In genomic region chr12:24952147-24952546, GRCm38 (mm10) we compare ENCODE assay signal across 8 mouse cellular contexts. TPM values are rescaled to one million over a fixed set of nuclear protein-coding genes. Genes with fewer than 3 reads are reported as not detected.
DNase-seq lines count a peak whose midpoint lies in the region; ATAC-seq and TF ChIP-seq lines count a peak whose summit lies in the region.

No protein-coding gene starts in this region.

- H3K4me3 ChIP-seq in hindbrain, embryonic 14.5 days (replicated peaks; ENCODE audit: low read length), result no peak overlapping the region
- no peak overlapping the region for H3K4me3 ChIP-seq in small intestine, adult 2 months (ENCODE audit: low read depth, low read length)

- H3K4me1 ChIP-seq in hindbrain, embryonic 14.5 days (replicated peaks; ENCODE audit: control insufficient read depth, insufficient read depth, low read length), result no peaks in the 10 kb centered on the region
- no peaks in the 10 kb centered on the region for H3K4me1 ChIP-seq in small intestine, adult 2 months (ENCODE audit: control insufficient read depth, insufficient read depth, insufficient read length, low read length)

- no peak for TF ChIP-seq POLR2A in small intestine, adult 2 months (IDR thresholded peaks at IDR 0.05; ENCODE audit: low read depth, low read length)

- H3K9me3 ChIP-seq in hindbrain, embryonic 14.5 days (ENCODE audit: control insufficient read depth, low read length), result no peaks in the 10 kb centered on the region

- H3K27ac ChIP-seq in hindbrain, embryonic 14.5 days, result no peak overlapping the region
- H3K27ac ChIP-seq in small intestine, adult 2 months (ENCODE audit: insufficient read depth, low read depth, low read length), result no peak overlapping the region

- WGBS in hindbrain, embryonic 14.5 days, result 54% methylated on average over 6 of the region's 6 CpGs
- WGBS in small intestine, adult 2 months, result 24% methylated on average over 6 of the region's 6 CpGs

- intact Hi-C loops in left cerebral cortex, postnatal 25 days (cut with DNase I), result loop anchor here (1.0 kb wide), 1 partner anchor 242 kb away; no protein-coding TSS in a partner anchor

- DNase-seq in gastrocnemius, postnatal 10 days, result peak; percentile 56
- no peak for DNase-seq in gastrocnemius, postnatal 25 days
- DNase-seq in adipocyte (ENCODE audit: low spot score), result peak; percentile 79
- peak; percentile 46 for DNase-seq in embryo, embryonic 11.5 days (ENCODE audit: low read depth, low spot score)
- peak; percentile 79 for DNase-seq in hindbrain, embryonic 14.5 days (ENCODE audit: low spot score)
- peak; percentile 47 to 60 for DNase-seq in left cerebral cortex, postnatal 25 days (ENCODE audit: low spot score in 2 of 2)
- DNase-seq in mesoderm, embryonic 11.5 days (ENCODE audit: low read depth, low spot score), result peak; percentile 79

- peak; percentile 72; the same call in 1 of the 2 replicates for TF ChIP-seq CTCF in small intestine, adult 2 months (IDR thresholded peaks at IDR 0.05; ENCODE audit: extremely low read depth, insufficient read length, insufficient replicate concordance, low read depth, low read length)

- no peak overlapping the region for H3K9ac ChIP-seq in hindbrain, embryonic 14.5 days

- peaks cover 80% of the 10 kb centered on the region for H3K36me3 ChIP-seq in hindbrain, embryonic 14.5 days (replicated peaks; ENCODE audit: control insufficient read depth, insufficient read depth)
- no peaks in the 10 kb centered on the region for H3K36me3 ChIP-seq in small intestine, adult 2 months (ENCODE audit: control insufficient read depth, insufficient read depth, low read length)

- no peak overlapping the region for H3K4me2 ChIP-seq in hindbrain, embryonic 14.5 days (replicated peaks)

- 0 out of 2 replicates have a peak, but pooled peaks have one; percentile 44 for ATAC-seq in hindbrain, embryonic 14.5 days (ENCODE audit: low FRiP score)

- no peaks in the 10 kb centered on the region for H3K27me3 ChIP-seq in hindbrain, embryonic 14.5 days (ENCODE audit: control insufficient read depth, insufficient read depth, low read length)
- H3K27me3 ChIP-seq in small intestine, adult 2 months (ENCODE audit: control insufficient read depth, insufficient read depth, low read length), result no peaks in the 10 kb centered on the region

RNA-seq across cellular contexts. Expression of gene Kidins220, which starts 22.6 kb away (rescaled TPM):
- 10 to 100 TPM; 38.4 to 57.8 TPM for total RNA-seq in gastrocnemius, postnatal 10 days (2021)
- 10 to 100 TPM; 43.8 to 50.9 TPM for total RNA-seq in gastrocnemius, postnatal 25 days (2021)
- 174 and 189 TPM in 2 replicates for polyA plus RNA-seq in hindbrain, embryonic 14.5 days (2014; fragmentation: Nextera tagmentation; extraction: Ambion mirVana)
- total RNA-seq in left cerebral cortex, postnatal 25 days (2021), result 100 to 1,000 TPM; 286 to 300 TPM
- 13.4 and 28.3 TPM in 2 replicates for polyA plus RNA-seq in small intestine, adult 2 months (2012; rRNA removed)

Comparison
In these comparisons a context has a peak if more than half of its experiments do, and no peak if none do; other contexts are left out.
1. RNA of gene Kidins220, which starts 22.6 kb away (total RNA-seq): 286 to 300 TPM in left cerebral cortex, postnatal 25 days; 38.4 to 57.8 TPM in gastrocnemius, postnatal 10 days and 43.8 to 50.9 TPM in gastrocnemius, postnatal 25 days; every median in the first group is over 4 times any median in the second.